Mouse (Mus musculus) liver, embryonic 11.5 days (tissue): ENCODE data around the gene Scaf4. TPM values are rescaled to one million over a fixed set of nuclear protein-coding genes. Genes with fewer than 3 reads are reported as not detected.

ENCODE experiments used
- ATAC-seq: fragments of 200-750 bp; cut with Nextera tagmentation; replicated peaks from 2 replicates; pipeline ENCODE4 v1.8.0; 2017; ENCODE audit warnings: moderate number of reproducible peaks, mild to moderate bottlenecking, moderate TSS enrichment, moderate library complexity; ENCODE audit not compliant: low FRiP score
- DNase-seq: peaks from one replicate; pipeline ENCODE4 v3.0.0-alpha.2; 2017; ENCODE audit warnings: low spot score
- H3K27ac ChIP-seq: fragments of 300-500 bp; sonication (generic); 2 replicates; pipeline ENCODE4 v1.5.1; 2014; ENCODE audit warnings: mild to moderate bottlenecking, low read depth, low read length, control low read depth
- H3K27me3 ChIP-seq: fragments of 300-500 bp; sonication (generic); replicated peaks from 2 replicates; pipeline ENCODE4 v1.6.1; 2014; ENCODE audit warnings: low read length, mixed read lengths; ENCODE audit not compliant: control insufficient read depth, insufficient read depth
- H3K36me3 ChIP-seq: fragments of 300-500 bp; sonication (generic); 2 replicates; pipeline ENCODE4 v1.6.1; 2014; ENCODE audit warnings: mild to moderate bottlenecking, low read length, moderate library complexity, mixed read lengths; ENCODE audit not compliant: control insufficient read depth, insufficient read depth
- H3K4me1 ChIP-seq: fragments of 300-500 bp; sonication (generic); replicated peaks from 2 replicates; pipeline ENCODE4 v1.6.1; 2014; ENCODE audit warnings: low read length, mixed read lengths; ENCODE audit not compliant: control insufficient read depth, insufficient read depth
- H3K4me2 ChIP-seq: fragments of 300-500 bp; sonication (generic); 2 replicates; pipeline ENCODE4 v1.6.1; 2014; ENCODE audit warnings: mild to moderate bottlenecking, control low read depth, moderate library complexity
- H3K4me3 ChIP-seq: fragments of 300-500 bp; sonication (generic); 2 replicates; pipeline ENCODE4 v1.5.1; 2014; ENCODE audit warnings: low read depth, low read length, control low read depth
- H3K9ac ChIP-seq: fragments of 300-500 bp; sonication (generic); 2 replicates; pipeline ENCODE4 v1.6.1; 2014; ENCODE audit warnings: low read depth, low read length, control low read depth
- H3K9me3 ChIP-seq: fragments of 300-500 bp; sonication (generic); 2 replicates; pipeline ENCODE4 v1.6.1; 2016; ENCODE audit warnings: low read length, inconsistent platforms, mixed read lengths; ENCODE audit not compliant: control insufficient read depth
- WGBS: fragments of 180-500 bp; shearing (Covaris S2); extraction: QIAGEN DNeasy Blood & Tissue Kit; methylation state at CpG from one replicate; pipeline ENCODE4 v1.1.7; 2014; 5-methylcytosine and 5-hydroxymethylcytosine counted together
- polyA plus RNA-seq: library from polyadenylated mRNA; unstranded; fragments of >200 nt; fragmentation: Nextera tagmentation; extraction: Ambion mirVana; gene quantifications from 2 replicates; pipeline ENCODE4 v1.2.1, GENCODE M21; 2014

The Scaf4 gene
- polyA plus RNA-seq, result 34.7 and 38.4 TPM in 2 replicates

DNA sequence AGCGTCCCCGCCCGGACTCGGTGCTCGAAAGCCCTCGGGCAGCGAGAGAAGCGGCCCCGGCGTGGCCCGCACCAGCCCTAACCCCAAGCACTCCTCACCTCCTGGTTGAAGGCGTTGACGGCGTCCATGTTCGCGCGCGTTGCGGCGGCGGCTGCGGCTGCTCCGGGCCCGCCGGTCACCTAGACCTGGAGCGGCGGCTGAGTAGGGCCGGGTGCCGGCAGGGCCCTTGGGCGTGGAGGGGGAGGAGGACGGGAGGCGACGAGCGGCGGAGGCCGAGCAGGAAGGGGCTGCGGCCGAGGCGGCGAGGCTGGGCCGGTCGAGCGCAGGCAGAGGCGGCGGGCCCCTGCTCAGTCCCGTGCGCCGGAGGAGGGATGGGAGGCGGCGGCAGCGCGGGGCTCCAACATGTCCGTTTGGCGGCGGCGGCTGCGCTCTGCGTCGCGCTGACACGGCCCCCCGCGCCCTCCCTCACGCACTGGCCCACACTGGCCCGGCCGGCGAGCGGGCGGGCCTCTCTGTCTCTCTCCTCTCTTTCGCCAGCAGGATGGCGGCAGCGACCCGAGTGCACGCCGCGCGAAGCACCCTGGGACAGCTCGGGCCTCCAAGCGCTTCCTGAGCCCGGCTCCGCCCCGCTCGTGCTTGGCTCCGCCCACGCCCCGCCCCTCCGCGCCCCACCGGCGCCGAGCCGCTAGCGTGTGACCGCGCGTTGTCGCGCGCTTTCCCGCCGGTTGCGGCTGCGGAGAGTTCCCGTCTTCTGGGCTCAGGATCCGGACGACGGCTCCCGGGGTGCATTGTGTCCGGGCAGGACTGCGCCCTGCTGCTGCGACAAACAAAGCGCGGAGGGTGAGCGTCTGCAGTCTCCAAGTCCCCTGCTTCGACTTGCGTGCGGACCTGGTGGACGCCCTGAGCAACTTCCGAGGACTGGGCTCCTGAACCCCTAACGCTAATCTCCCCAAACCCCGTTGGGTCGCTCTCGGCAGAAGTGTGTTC, at the start of gene Scaf4:
Scaf4 (minus strand) TSS at position 599 of the 987 bp plus-strand sequence.
- ATAC-seq (peak; percentile 94), DNase-seq (peak; percentile 93)
- peaks cover 40% of the 10 kb centered on the region for H3K4me1 ChIP-seq
- WGBS, result under 1% methylated on average over 103 of the region's 123 CpGs
- peak within 1 kb of the TSS; percentile 95 for H3K27ac ChIP-seq
- no peaks in the 10 kb centered on the region for H3K27me3 ChIP-seq
- peak within 1 kb of the TSS; percentile 92 for H3K4me2 ChIP-seq
- 0 out of 2 replicates have a peak, but pooled peaks cover 4% of the 10 kb centered on the region for H3K36me3 ChIP-seq
- peak within 1 kb of the TSS; percentile 98 for H3K4me3 ChIP-seq
- peak within 1 kb of the TSS; percentile 97 for H3K9ac ChIP-seq
- no peaks in the 10 kb centered on the region for H3K9me3 ChIP-seq

DNA sequence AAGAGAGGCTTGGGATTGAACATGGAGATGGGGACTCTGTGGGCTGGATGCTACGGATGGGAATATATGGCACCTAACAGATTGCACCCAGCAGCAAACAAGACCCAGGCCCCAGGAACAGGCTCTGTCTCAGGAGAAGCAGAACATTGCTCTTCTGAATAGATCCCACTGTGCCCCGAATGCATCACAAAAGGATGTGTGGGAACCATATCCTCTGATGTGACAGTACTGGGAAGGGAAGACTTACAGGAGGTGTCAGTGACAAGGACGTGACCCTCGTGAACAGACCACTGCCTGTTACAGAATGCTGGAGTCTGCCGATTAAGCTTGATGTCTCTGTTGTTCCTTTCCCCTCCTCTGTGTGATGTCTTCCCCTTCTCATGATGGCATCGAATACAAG, 48.2 kb upstream of the Scaf4 start:
- H3K9me3 ChIP-seq, result no peaks in the 10 kb centered on the region
- WGBS, result 73% methylated on average over 6 of the region's 6 CpGs
- ATAC-seq (no peak), DNase-seq (no peak)
- no peak overlapping the region for H3K4me2 ChIP-seq
- no peaks in the 10 kb centered on the region for H3K4me1 ChIP-seq
- H3K27ac ChIP-seq, result no peak overlapping the region
- H3K36me3 ChIP-seq, result no peaks in the 10 kb centered on the region
- no peaks in the 10 kb centered on the region for H3K27me3 ChIP-seq
- H3K4me3 ChIP-seq, result no peak overlapping the region
- no peak overlapping the region for H3K9ac ChIP-seq

DNA sequence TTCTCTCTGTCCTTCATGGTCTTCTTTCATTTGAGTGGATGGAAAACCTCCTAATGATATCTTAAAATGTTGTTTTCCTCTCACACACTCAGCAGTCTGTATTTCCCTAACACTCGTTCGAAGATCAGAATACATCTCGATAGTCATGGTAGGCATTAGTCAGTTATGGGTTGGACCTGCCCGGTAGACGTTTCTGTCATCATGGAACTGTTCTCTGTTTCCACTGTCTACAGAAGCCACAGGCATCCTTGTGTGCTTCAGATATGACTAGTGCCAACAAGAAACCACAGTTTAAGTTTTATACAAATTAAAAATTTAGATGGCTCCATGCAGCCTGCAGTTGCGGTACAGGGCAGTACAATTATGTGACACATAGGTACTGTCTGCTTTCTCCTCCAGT, 46.7 kb upstream of the Scaf4 start:
- H3K4me2 ChIP-seq, result no peak overlapping the region

DNA sequence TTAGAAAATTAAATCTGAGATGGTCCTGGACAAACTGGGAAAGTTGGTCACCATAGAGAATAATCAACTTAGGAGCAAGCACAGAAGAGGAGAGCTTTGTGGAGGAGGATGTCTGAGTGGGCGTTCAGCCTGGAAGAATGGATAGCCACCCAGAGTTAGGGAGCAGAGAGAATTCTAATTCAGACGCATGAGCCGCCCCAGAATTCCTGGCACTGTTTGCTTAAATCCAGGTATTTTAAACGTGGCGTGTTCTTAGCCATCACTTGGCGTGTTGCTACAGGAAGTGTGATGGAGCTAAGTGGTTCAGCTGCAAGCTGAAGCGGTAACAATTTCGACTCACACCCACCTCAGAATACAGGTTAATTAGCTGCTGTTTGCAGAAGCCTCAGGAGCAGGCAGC, 45.2 kb upstream of the Scaf4 start:
- Histone ChIP-seq H3K9ac (no peak overlapping the region), H3K4me3 (no peak overlapping the region), H3K9me3 (no peaks in the 10 kb centered on the region), H3K27ac (no peak overlapping the region), H3K4me1 (no peaks in the 10 kb centered on the region), H3K36me3 (no peaks in the 10 kb centered on the region), H3K27me3 (no peaks in the 10 kb centered on the region), H3K4me2 (no peak overlapping the region)
- no peak for DNase-seq
- 79% methylated on average over 8 of the region's 8 CpGs for WGBS
- ATAC-seq, result no peak

More for the DNA sequence above, 46.7 kb upstream of the Scaf4 start:
- Histone ChIP-seq H3K4me3 (no peak overlapping the region), H3K27ac (no peak overlapping the region), H3K36me3 (no peaks in the 10 kb centered on the region), H3K9ac (no peak overlapping the region), H3K9me3 (no peaks in the 10 kb centered on the region), H3K4me1 (no peaks in the 10 kb centered on the region), H3K27me3 (no peaks in the 10 kb centered on the region)
- DNase-seq, result no peak
- WGBS, result 86% methylated on average over 6 of the region's 6 CpGs
- ATAC-seq, result no peak

DNA sequence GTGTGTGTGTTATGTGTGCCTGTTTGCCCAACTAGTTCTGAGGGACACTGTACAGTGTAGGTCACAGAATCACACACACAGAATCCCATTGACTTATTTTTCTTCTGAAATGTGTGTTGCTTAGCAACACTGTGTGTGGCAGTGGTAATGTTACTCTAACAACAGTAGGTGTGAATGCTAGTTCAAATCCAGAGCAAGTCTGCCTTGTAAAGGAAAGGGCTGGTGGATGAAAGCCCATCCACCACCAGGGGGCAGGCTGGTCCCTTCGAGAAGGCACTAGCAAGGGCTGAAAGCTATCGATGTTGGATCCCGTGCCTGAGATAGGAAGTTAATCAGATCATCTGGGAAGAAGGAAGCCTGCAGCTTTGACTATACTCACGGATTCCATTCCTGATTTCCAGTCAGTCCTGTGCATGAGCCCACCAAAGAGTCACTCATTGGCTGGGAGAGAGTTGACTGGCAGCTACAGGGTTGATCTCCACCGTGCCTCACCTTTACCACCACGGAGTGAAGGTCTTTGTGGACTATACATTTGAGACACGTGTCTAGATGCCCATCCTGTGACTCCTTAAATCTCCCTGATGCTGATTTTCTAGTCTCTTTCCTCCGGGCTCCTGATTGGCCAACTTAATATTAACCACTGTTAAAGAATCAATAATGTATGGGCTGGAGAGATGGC, 38.7 kb upstream of the Scaf4 start:
- peak; percentile 73 for DNase-seq
- Histone ChIP-seq H3K27me3 (no peaks in the 10 kb centered on the region), H3K27ac (no peak overlapping the region), H3K9ac (no peak overlapping the region), H3K9me3 (no peaks in the 10 kb centered on the region), H3K36me3 (no peaks in the 10 kb centered on the region), H3K4me3 (no peak overlapping the region), H3K4me2 (no peak overlapping the region), H3K4me1 (no peaks in the 10 kb centered on the region)
- 28% methylated on average over 8 of the region's 8 CpGs for WGBS
- ATAC-seq, result peak; percentile 45

DNA sequence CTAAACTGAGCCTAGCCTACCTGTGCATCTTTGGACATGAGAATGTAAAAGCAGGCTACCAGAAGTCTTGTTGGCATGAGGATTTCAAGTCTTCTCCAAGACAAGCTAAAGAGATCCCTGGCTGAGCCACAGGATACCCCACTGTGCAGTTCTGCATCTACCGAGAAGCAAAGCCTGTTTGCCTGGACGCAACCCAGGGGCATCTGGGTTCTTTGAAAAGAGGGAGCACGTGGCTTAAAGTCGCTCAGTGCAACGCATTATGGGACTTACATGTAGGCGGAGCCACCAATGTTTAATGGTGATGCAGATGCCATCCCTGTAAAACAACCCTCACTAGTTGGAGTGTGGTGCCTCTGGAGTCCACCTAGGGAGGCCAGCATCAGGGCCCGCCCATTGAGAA, 35.0 kb upstream of the Scaf4 start:
- 78% methylated on average over 7 of the region's 7 CpGs for WGBS

DNA sequence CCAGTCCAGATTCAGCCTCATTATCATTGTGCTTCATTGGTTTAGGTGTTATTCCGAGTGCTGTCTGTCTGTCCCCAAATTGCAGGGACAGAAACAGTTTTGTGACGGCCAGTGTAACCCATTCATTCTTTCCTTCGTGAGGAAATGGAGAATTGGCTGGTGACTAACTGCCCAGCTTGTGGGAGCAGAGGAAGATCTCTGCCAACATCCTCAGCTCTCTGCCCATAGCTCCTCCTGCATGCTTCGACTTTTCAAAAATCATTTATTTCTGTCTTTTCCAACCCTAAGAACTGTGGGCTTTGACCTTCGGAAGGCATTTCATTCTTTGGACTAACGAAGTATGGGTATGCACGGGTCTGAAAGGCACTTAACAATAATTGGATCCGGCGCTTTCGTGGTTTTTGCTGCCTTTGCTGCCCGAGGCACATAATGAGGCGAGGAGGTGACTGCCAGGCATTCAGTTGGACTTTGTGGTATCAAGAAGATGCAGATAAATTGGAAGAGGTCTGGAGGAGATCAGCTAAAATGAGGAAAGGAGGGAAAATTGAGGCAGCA, 34.1 kb upstream of the Scaf4 start:
- H3K27me3 ChIP-seq, result no peaks in the 10 kb centered on the region
- no peaks in the 10 kb centered on the region for H3K4me1 ChIP-seq
- no peak for DNase-seq
- no peak overlapping the region for H3K27ac ChIP-seq
- H3K9ac ChIP-seq, result no peak overlapping the region
- 68% methylated on average over 12 of the region's 12 CpGs for WGBS
- ATAC-seq, result no peak
- H3K4me3 ChIP-seq, result no peak overlapping the region
- no peaks in the 10 kb centered on the region for H3K9me3 ChIP-seq
- H3K4me2 ChIP-seq, result no peak overlapping the region
- H3K36me3 ChIP-seq, result no peaks in the 10 kb centered on the region

More for the DNA sequence above, 35.0 kb upstream of the Scaf4 start:
- Histone ChIP-seq H3K4me3 (no peak overlapping the region), H3K4me1 (no peaks in the 10 kb centered on the region), H3K9ac (no peak overlapping the region), H3K36me3 (no peaks in the 10 kb centered on the region), H3K27me3 (no peaks in the 10 kb centered on the region), H3K4me2 (no peak overlapping the region), H3K27ac (no peak overlapping the region), H3K9me3 (no peaks in the 10 kb centered on the region)
- no peak for DNase-seq
- no peak for ATAC-seq

DNA sequence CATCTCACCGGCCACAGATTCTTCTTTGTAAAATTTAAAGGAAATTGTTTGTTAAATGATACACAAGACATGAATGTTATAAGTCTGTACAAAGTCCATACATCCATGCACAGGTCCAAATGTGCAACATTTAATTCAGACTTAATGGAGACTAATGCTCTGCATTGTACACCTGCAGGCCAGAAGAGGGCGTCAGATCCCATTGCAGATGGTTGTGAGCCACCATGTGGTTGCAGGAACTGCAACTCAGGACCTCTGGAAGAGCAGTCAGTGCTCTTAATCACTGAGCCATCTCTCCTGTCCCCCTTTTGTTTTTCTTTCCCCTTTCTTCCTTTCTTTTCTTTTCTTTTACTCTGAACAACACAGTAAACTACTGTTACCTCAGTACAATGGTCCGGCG, 33.5 kb upstream of the Scaf4 start:
- 81% methylated on average over 4 of the region's 4 CpGs for WGBS

More for the DNA sequence above, 33.5 kb upstream of the Scaf4 start:
- Histone ChIP-seq H3K27me3 (no peaks in the 10 kb centered on the region), H3K9ac (no peak overlapping the region), H3K9me3 (no peaks in the 10 kb centered on the region), H3K4me2 (no peak overlapping the region), H3K27ac (no peak overlapping the region), H3K4me1 (no peaks in the 10 kb centered on the region), H3K4me3 (no peak overlapping the region), H3K36me3 (no peaks in the 10 kb centered on the region)
- DNase-seq (no peak), ATAC-seq (no peak)
